Mouse (Mus musculus): ENCODE data around the gene Tns4. TPM values are rescaled to one million over a fixed set of nuclear protein-coding genes. Genes with fewer than 3 reads are reported as not detected.

Tns4 gene
- polyA plus RNA-seq, 1 experiment from 2014 or later: 0.67 TPM

DNA sequence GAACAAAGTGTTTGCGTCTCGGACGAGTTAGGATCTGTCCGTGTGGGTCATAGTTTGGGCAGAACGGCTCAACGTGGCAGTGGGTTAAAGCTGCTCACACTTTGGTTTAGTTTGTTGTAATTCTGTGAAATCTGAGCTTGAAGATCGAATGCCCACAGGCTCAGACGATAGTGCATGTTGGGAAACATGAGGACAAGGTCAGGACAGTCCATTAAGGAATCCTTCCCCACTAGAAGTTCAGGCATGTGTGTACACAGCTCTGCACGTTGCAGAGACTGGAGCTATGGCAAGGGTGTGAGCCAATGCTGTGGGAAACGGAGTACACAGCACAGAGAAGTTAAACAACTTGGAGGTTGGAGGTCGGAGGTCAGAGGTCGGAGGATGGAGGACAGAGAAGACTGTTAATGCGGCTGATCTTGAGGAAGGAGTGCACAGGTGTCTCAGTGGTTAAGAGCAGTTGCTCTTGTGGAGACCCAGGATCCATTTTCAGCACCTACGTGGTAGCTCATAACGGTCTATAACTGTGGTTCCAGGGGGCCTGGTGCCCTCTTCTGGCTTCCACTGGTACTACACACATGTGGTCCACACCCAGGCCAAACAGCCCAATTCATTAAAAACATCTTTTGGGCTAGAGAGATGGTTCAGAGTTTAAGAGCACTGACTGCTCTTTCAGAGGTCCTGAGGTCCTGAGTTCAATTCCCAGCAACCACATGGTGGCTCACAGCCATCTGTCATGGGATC lies 21.4 kb upstream of the Tns4 start:
- ATAC-seq (ENCODE audit: low FRiP score) (no peak), DNase-seq (ENCODE audit: low spot score, missing footprints) (no peak)
- peaks cover 8% of the 10 kb centered on the region for H3K4me1 ChIP-seq (ENCODE audit: control insufficient read depth, insufficient read depth, low read length)
- H3K4me2 ChIP-seq: no peak overlapping the region
- no peak overlapping the region for H3K9ac ChIP-seq (ENCODE audit: low read length)
- peaks cover 2% of the 10 kb centered on the region; the same call in 1 of the 2 replicates for H3K9me3 ChIP-seq (ENCODE audit: control insufficient read depth, low read length)
- no peaks in the 10 kb centered on the region for H3K36me3 ChIP-seq (ENCODE audit: control insufficient read depth, insufficient read depth, low read length)
- no peak overlapping the region for H3K27ac ChIP-seq (ENCODE audit: low read depth, low read length)
- no peak overlapping the region for H3K4me3 ChIP-seq (ENCODE audit: low read depth, low read length)
- 87% methylated on average over 15 of the region's 15 CpGs for WGBS
- H3K27me3 ChIP-seq (ENCODE audit: control insufficient read depth, insufficient read depth, low read length): no peaks in the 10 kb centered on the region

DNA sequence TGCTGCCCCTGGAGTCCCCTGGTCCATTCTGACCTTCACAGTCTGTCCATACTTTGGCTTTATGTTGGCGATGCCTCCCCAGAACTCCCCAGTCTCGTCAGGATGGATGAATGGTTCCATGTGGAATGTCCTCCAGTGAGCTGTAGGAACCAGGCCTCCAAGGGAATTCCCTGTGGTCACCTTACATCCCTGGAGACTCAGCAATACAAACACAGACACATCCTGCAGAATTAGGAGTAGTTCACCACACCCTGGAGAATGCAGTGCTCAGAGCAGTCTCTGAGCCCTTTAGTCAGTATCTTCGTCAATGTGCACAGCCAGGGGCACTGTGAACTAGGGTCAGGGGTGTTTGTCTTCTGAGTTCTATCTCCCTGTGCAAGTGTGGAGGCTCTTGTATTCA lies 19.2 kb upstream of the Tns4 start:
- Histone ChIP-seq H3K9ac (ENCODE audit: low read length) (no peak overlapping the region), H3K4me1 (ENCODE audit: control insufficient read depth, insufficient read depth, low read length) (peaks cover 7% of the 10 kb centered on the region), H3K4me2 (no peak overlapping the region), H3K4me3 (ENCODE audit: low read depth, low read length) (no peak overlapping the region), H3K27ac (ENCODE audit: low read depth, low read length) (no peak overlapping the region), H3K27me3 (ENCODE audit: control insufficient read depth, insufficient read depth, low read length) (no peaks in the 10 kb centered on the region), H3K36me3 (ENCODE audit: control insufficient read depth, insufficient read depth, low read length) (no peaks in the 10 kb centered on the region), H3K9me3 (ENCODE audit: control insufficient read depth, low read length) (peaks cover 2% of the 10 kb centered on the region; the same call in 1 of the 2 replicates)
- DNase-seq (ENCODE audit: low spot score, missing footprints): no peak
- ATAC-seq (ENCODE audit: low FRiP score): no peak
- 74% methylated on average over 3 of the region's 3 CpGs for WGBS

DNA sequence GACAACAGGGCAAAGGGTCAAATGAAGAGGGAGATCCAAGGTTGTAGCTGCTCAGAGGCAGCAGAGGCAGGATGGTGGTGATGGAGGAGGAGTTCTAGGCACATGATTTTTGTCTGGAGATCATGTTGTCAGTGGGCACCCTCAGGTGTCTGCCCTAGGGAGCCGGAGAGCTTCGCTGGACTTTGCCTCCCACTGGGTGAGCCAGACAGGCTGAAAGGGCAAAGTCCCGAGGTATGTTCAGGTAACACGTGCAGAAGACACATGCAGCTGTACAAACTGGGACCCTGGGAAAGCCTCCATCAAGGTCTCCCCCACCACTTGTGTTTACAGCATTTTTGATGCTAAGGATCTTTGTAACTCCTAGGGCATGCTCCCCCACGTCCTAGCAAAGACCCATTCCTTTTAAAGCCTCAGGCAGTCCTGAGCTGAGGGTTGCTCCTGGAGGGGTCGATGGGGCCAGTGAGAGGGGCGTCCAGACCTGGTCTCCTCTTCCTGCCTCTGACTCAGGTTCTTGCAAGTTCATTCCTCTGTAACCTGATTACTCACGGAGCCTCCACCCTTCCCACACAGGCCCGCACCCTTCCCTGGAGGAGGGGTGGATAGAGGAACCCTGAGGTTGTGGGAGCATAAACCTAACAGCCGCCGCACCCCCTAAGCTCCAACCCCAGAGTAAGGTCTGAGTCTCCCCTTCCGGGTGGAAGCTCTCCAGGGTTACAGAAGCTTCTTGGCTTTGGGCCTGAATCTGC lies 17.0 kb upstream of the Tns4 start:
- WGBS: 74% methylated on average over 12 of the region's 12 CpGs
- Histone ChIP-seq H3K27ac (ENCODE audit: low read depth, low read length) (no peak overlapping the region), H3K4me3 (ENCODE audit: low read depth, low read length) (no peak overlapping the region), H3K9ac (ENCODE audit: low read length) (no peak overlapping the region), H3K36me3 (ENCODE audit: control insufficient read depth, insufficient read depth, low read length) (no peaks in the 10 kb centered on the region), H3K27me3 (ENCODE audit: control insufficient read depth, insufficient read depth, low read length) (no peaks in the 10 kb centered on the region), H3K4me1 (ENCODE audit: control insufficient read depth, insufficient read depth, low read length) (no peaks in the 10 kb centered on the region), H3K9me3 (ENCODE audit: control insufficient read depth, low read length) (peaks cover 2% of the 10 kb centered on the region; the same call in 1 of the 2 replicates), H3K4me2 (no peak overlapping the region)
- ATAC-seq (ENCODE audit: low FRiP score) (no peak), DNase-seq (ENCODE audit: low spot score, missing footprints) (no peak)

DNA sequence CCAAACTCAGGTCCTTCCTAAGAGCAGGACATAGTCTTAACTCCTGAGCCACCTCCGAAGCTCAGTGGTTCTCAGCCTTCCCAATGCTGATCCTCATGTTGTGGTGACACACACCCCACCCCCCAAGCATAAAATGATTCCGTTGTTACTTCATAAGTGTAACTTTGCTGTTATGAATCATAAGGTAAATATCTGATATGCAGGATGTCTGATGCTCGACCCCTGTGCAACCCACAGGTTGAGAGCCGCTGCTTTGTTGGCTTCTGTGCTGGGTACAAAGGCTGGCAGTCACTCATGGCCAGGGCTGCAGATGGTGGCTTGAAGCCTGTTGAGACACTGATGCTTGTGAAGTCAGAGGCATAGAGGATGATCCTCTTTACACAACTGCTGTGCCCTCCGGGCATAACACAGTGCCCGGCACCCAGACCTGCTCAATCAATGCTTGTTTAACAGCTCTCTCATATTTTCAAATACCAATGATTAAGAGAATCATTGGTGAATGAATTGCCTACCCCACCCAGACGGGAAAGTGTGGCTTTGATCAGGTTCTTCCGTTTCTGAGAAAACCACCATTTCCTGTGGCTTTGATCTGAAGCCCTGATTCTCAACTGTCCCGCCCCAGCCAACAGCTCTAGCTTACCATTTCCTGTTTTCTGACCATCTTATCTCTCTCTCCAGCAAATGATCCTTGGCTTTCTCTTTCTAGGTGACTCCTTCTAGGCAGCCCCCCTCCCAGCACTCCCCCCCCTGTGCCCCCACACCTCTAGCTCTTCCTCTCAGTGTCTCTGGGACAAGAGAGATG lies 15.7 kb upstream of the Tns4 start:
- Histone ChIP-seq H3K4me1 (ENCODE audit: control insufficient read depth, insufficient read depth, low read length) (no peaks in the 10 kb centered on the region), H3K9ac (ENCODE audit: low read length) (no peak overlapping the region), H3K4me3 (ENCODE audit: low read depth, low read length) (no peak overlapping the region), H3K36me3 (ENCODE audit: control insufficient read depth, insufficient read depth, low read length) (no peaks in the 10 kb centered on the region), H3K27me3 (ENCODE audit: control insufficient read depth, insufficient read depth, low read length) (no peaks in the 10 kb centered on the region), H3K27ac (ENCODE audit: low read depth, low read length) (no peak overlapping the region), H3K4me2 (no peak overlapping the region), H3K9me3 (ENCODE audit: control insufficient read depth, low read length) (no peaks in the 10 kb centered on the region)
- 88% methylated on average over 9 of the region's 9 CpGs for WGBS
- ATAC-seq (ENCODE audit: low FRiP score) (no peak), DNase-seq (ENCODE audit: low spot score, missing footprints) (no peak)

DNA sequence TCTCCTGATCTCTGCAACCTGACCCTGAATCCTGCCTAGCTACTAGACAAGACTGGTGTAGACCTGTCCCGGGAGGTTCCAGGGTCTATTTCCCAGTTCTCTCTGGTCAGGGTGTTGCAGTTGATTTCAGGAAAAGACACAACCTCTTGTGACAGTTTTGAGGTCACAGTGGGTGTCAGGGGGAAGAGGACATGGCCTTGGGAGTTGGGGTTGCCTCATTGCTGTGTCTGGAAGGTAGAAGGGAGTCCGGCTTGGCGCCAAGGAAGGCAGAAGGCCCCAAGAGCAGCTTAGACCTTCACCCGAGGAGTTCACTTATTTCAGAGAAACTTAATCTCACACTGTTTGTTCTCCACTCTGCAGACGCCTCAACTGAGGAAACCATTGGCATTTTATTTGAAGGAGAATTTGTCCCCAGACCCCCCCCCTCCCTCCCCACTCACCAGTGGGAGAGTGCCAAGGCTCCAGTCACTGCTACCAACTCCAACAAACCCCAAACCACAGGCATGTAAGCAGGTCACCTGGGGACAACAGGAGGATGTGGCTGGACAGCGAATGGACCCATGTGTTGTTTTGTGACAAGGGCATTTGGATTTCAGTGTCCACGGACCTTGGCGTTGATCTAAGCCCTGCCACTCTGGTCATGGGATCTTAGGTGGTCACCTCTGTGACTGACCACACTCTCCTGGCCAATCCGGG lies 13.6 kb upstream of the Tns4 start:
- Histone ChIP-seq H3K27ac (ENCODE audit: low read depth, low read length) (no peak overlapping the region), H3K9ac (ENCODE audit: low read length) (no peak overlapping the region), H3K4me1 (ENCODE audit: control insufficient read depth, insufficient read depth, low read length) (no peaks in the 10 kb centered on the region), H3K4me2 (no peak overlapping the region), H3K4me3 (ENCODE audit: low read depth, low read length) (no peak overlapping the region), H3K36me3 (ENCODE audit: control insufficient read depth, insufficient read depth, low read length) (no peaks in the 10 kb centered on the region), H3K27me3 (ENCODE audit: control insufficient read depth, insufficient read depth, low read length) (no peaks in the 10 kb centered on the region), H3K9me3 (ENCODE audit: control insufficient read depth, low read length) (no peaks in the 10 kb centered on the region)
- 82% methylated on average over 9 of the region's 9 CpGs for WGBS
- DNase-seq (ENCODE audit: low spot score, missing footprints) (no peak), ATAC-seq (ENCODE audit: low FRiP score) (no peak)

DNA sequence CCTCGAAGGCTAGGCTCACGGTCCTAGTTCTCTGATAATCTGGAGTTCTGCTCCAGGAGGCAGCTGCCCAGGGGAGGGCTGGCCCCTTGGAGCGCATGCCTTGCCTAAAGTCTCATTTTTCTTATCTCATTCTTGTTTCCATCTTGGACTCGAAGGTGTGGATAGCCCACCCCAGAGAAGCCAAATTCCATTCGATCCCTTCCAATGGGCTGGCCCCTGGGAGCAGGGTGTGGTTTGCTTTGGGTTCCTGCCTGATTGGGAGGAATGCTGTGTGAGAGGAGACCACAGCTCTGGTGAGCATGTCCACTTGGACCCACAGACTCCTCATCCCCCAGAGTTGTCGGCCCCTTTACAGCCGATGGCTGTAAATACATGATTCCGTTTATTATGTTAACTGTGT lies 12.6 kb upstream of the Tns4 start:
- H3K4me1 ChIP-seq (ENCODE audit: control insufficient read depth, insufficient read depth, low read length): no peaks in the 10 kb centered on the region
- no peaks in the 10 kb centered on the region for H3K9me3 ChIP-seq (ENCODE audit: control insufficient read depth, low read length)
- no peaks in the 10 kb centered on the region for H3K36me3 ChIP-seq (ENCODE audit: control insufficient read depth, insufficient read depth, low read length)
- 85% methylated on average over 8 of the region's 8 CpGs for WGBS
- no peak for ATAC-seq (ENCODE audit: low FRiP score)
- no peak overlapping the region for H3K27ac ChIP-seq (ENCODE audit: low read depth, low read length)
- no peak overlapping the region for H3K9ac ChIP-seq (ENCODE audit: low read length)
- H3K27me3 ChIP-seq (ENCODE audit: control insufficient read depth, insufficient read depth, low read length): no peaks in the 10 kb centered on the region
- H3K4me2 ChIP-seq: no peak overlapping the region
- no peak for DNase-seq (ENCODE audit: low spot score, missing footprints)
- no peak overlapping the region for H3K4me3 ChIP-seq (ENCODE audit: low read depth, low read length)

DNA sequence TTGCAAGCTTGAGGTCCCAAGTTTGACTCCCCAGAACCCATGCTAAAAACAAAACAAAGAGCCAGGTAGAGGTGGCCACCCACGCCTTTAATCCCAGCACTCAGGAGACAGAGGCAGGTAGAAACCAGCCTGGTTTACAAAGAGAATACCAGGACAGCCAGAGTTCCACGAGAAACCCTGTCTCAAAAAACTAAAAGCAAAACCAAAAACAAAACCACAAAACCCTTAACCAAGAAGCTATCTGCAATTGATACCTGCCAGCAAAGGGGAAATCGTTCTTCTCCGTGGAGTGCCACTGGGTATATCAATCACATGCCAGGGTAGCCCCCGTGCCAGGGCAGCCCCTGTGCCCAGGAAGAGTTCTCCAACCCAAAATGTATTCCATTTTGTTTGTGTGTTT lies 11.1 kb upstream of the Tns4 start:
- no peaks in the 10 kb centered on the region for H3K36me3 ChIP-seq (ENCODE audit: control insufficient read depth, insufficient read depth, low read length)
- ATAC-seq (ENCODE audit: low FRiP score) (no peak), DNase-seq (ENCODE audit: low spot score, missing footprints) (no peak)
- no peak overlapping the region for H3K4me3 ChIP-seq (ENCODE audit: low read depth, low read length)
- H3K27ac ChIP-seq (ENCODE audit: low read depth, low read length): no peak overlapping the region
- 89% methylated on average over 5 of the region's 5 CpGs for WGBS
- no peaks in the 10 kb centered on the region for H3K4me1 ChIP-seq (ENCODE audit: control insufficient read depth, insufficient read depth, low read length)
- H3K9me3 ChIP-seq (ENCODE audit: control insufficient read depth, low read length): no peaks in the 10 kb centered on the region
- no peaks in the 10 kb centered on the region for H3K27me3 ChIP-seq (ENCODE audit: control insufficient read depth, insufficient read depth, low read length)
- no peak overlapping the region for H3K4me2 ChIP-seq
- no peak overlapping the region for H3K9ac ChIP-seq (ENCODE audit: low read length)

DNA sequence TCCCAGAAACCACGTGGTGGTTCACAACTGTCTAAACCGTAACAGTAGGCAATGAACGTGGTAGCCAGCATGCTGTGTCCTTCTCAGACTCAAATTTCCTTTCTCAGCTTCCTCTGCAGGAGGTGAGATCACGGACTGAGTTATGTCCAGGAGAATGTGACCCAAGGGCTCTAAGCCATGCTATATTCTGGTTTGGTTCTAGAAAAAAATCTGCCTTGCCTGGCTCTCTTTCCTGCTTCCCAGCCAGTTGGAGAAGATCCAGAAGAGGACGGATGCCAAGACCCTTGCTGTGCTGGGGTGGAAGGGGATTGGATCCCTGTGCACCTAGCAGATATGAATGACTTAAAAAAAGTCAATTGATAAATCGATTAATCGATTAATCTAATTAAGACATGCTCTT lies 10.4 kb upstream of the Tns4 start:
- H3K9ac ChIP-seq (ENCODE audit: low read length): no peak overlapping the region
- no peaks in the 10 kb centered on the region for H3K27me3 ChIP-seq (ENCODE audit: control insufficient read depth, insufficient read depth, low read length)
- H3K27ac ChIP-seq (ENCODE audit: low read depth, low read length): no peak overlapping the region
- no peak overlapping the region for H3K4me3 ChIP-seq (ENCODE audit: low read depth, low read length)
- 84% methylated on average over 7 of the region's 7 CpGs for WGBS
- no peaks in the 10 kb centered on the region for H3K4me1 ChIP-seq (ENCODE audit: control insufficient read depth, insufficient read depth, low read length)
- H3K4me2 ChIP-seq: no peak overlapping the region
- no peaks in the 10 kb centered on the region for H3K9me3 ChIP-seq (ENCODE audit: control insufficient read depth, low read length)
- ATAC-seq (ENCODE audit: low FRiP score): no peak
- no peaks in the 10 kb centered on the region for H3K36me3 ChIP-seq (ENCODE audit: control insufficient read depth, insufficient read depth, low read length)
- no peak for DNase-seq (ENCODE audit: low spot score, missing footprints)

All from midbrain, embryonic 11.5 days (tissue).